Mouse (Mus musculus) testis, adult 2 months (tissue): Measurements from ENCODE around the gene Eef1akmt2.

Experiments
- CTCF ChIP-seq: fragments of 200-500 bp; IDR thresholded peaks from 2 replicates; pipeline ENCODE4 v1.5.1; 2012; ENCODE audit warnings: low read depth, mild to moderate bottlenecking, inconsistent platforms, low read length, moderate library complexity; ENCODE audit not compliant: control insufficient read depth, insufficient read depth, insufficient replicate concordance
- POLR2A ChIP-seq: fragments of 200-500 bp; IDR thresholded peaks from 2 replicates; pipeline ENCODE4 v1.6.1; 2012; ENCODE audit warnings: low read depth, mild to moderate bottlenecking, inconsistent platforms, low read length, moderate library complexity; ENCODE audit not compliant: control insufficient read depth

GRCm38 (mm10) chr7:132888052-132888451, 35.6 kb upstream of the Eef1akmt2 start:
- no peak for TF ChIP-seq POLR2A
- no peak for TF ChIP-seq CTCF
